Mouse (Mus musculus): ENCODE measurements around the gene Rae1. TPM values are rescaled to one million over a fixed set of nuclear protein-coding genes. Genes with fewer than 3 reads are reported as not detected.

Gene Rae1
- polyA plus RNA-seq, 1 experiment from 2014 or later, result 68.6 TPM

DNA sequence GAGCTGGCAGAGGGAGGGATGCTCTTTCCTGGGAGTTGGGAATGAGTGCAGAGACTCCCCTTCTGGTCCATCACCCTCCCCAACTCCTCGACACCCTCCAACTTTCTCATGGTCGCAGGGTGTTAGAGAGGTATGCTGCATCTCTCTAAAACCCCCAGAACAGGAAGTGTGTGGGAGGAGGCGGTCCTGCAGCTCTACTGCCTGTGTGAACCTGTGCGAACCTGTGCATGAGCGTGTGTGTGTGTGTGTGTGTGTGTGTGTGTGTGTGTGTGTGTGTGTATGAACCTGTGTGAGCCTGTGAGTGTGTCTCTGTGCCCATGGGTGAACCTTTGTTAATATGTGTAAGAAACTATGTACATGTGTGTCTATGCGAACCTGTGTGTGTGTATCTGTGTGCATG is 53.9 kb downstream of the Rae1 start:
- no peak overlapping the region for H3K4me2 ChIP-seq (replicated peaks; ENCODE audit: low read depth, low read length)
- H3K27ac ChIP-seq (ENCODE audit: low read length), result no peak overlapping the region
- ATAC-seq (no peak), DNase-seq (ENCODE audit: low spot score) (no peak)
- H3K27me3 ChIP-seq (replicated peaks; ENCODE audit: insufficient read depth, low read length), result no peaks in the 10 kb centered on the region
- H3K4me1 ChIP-seq (ENCODE audit: insufficient read depth, low read depth, low read length), result no peaks in the 10 kb centered on the region
- H3K4me3 ChIP-seq (ENCODE audit: low read depth, low read length), result no peak overlapping the region
- no peaks in the 10 kb centered on the region for H3K36me3 ChIP-seq (ENCODE audit: insufficient read depth, low read length)
- TF ChIP-seq EP300 (IDR thresholded peaks at IDR 0.05) (no peak), CTCF (IDR thresholded peaks at IDR 0.05) (no peak)
- no peaks in the 10 kb centered on the region for H3K9me3 ChIP-seq (ENCODE audit: low read length)
- no peak overlapping the region for H3K9ac ChIP-seq (replicated peaks; ENCODE audit: low read depth)
- 60% methylated on average over 6 of the region's 6 CpGs for WGBS

DNA sequence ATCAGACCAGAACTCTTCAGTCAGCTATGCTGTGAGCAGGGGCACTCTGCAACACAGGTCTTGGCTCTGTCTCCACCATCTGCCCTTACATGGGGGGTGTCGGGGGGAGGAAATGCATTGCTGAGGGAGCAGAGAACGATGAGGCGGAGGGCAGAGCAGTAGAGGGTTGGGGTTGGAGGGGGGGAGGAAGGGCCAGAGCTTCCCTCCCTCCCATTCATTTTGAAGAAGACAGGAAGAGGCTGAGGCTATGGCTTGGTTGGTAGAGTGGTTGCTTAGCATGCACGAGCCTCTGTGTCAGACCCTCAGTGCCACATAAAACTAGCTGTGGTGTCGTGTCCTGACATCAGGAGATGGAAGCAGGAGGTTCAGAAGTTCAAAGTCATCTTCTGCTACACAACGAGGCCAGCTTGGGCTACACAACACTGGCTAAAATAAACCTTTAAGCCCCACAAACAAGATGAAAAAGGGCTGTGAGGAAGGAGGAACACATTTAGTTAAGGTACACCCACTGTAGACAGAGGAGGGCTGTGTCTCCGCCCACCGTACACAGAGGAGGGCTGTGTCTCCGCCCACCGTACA is 56.5 kb downstream of the Rae1 start:
- DNase-seq (ENCODE audit: low spot score) (no peak), ATAC-seq (no peak)
- no peaks in the 10 kb centered on the region for H3K9me3 ChIP-seq (ENCODE audit: low read length)

DNA sequence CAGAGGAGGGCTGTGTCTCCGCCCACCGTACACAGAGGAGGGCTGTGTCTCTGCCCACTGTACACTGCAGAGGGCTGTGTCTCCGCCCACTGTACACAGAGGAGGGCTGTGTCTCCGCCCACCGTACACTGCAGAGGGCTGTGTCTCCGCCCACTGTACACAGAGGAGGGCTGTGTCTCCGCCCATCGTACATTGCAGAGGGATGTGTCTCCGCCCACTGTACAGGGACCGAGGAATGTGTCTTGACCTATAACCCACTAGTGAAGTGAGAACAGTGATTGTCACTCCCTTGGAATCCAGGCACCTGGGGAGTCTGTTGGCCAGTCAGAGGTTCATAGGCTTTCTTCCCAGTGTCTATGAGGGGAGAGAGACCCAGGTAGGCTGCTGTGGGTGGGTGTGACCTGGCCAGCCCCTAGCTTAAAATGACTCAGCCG is 57.0 kb downstream of the Rae1 start:
- Histone ChIP-seq H3K27me3 (replicated peaks; ENCODE audit: insufficient read depth, low read length) (no peaks in the 10 kb centered on the region), H3K4me2 (replicated peaks; ENCODE audit: low read depth, low read length) (no peak overlapping the region), H3K9ac (replicated peaks; ENCODE audit: low read depth) (no peak overlapping the region), H3K27ac (ENCODE audit: low read length) (no peak overlapping the region), H3K4me3 (ENCODE audit: low read depth, low read length) (no peak overlapping the region), H3K36me3 (ENCODE audit: insufficient read depth, low read length) (no peaks in the 10 kb centered on the region), H3K9me3 (ENCODE audit: low read length) (no peaks in the 10 kb centered on the region), H3K4me1 (ENCODE audit: insufficient read depth, low read depth, low read length) (0 out of 2 replicates have a peak, but pooled peaks cover 5% of the 10 kb centered on the region)
- no peak for TF ChIP-seq EP300 (IDR thresholded peaks at IDR 0.05)
- no peak for TF ChIP-seq CTCF (IDR thresholded peaks at IDR 0.05)
- ATAC-seq, result peak; percentile 75
- WGBS, result 63% methylated on average over 9 of the region's 11 CpGs
- DNase-seq (ENCODE audit: low spot score), result peak; percentile 50

More for the DNA sequence above, 56.5 kb downstream of the Rae1 start:
- WGBS, result 69% methylated on average over 10 of the region's 10 CpGs
- Histone ChIP-seq H3K9ac (replicated peaks; ENCODE audit: low read depth) (no peak overlapping the region), H3K4me1 (ENCODE audit: insufficient read depth, low read depth, low read length) (0 out of 2 replicates have a peak, but pooled peaks cover 5% of the 10 kb centered on the region), H3K4me2 (replicated peaks; ENCODE audit: low read depth, low read length) (no peak overlapping the region), H3K27me3 (replicated peaks; ENCODE audit: insufficient read depth, low read length) (no peaks in the 10 kb centered on the region), H3K36me3 (ENCODE audit: insufficient read depth, low read length) (no peaks in the 10 kb centered on the region), H3K4me3 (ENCODE audit: low read depth, low read length) (no peak overlapping the region), H3K27ac (ENCODE audit: low read length) (no peak overlapping the region)
- TF ChIP-seq EP300 (IDR thresholded peaks at IDR 0.05) (no peak), CTCF (IDR thresholded peaks at IDR 0.05) (no peak)

DNA sequence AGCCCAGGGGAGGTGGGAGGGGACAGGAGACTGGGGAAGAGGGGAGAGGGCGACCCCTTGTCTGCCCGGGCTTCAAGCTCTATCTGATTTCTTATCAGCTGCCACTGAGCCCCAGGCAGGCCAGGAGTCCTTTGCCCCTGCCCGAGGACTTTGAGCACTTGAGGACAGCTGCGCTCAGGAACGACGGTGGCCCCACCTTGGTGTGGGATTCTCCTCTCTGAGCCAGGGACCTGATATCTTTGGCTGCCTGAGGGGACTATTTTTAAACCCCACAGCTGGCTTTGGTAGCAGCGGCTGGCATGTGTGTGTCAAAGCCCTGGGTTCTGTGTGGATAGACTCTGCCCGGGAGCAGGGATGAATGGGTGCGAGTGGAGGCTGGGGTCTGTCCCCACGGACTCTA is 57.7 kb downstream of the Rae1 start:
- no peak for TF ChIP-seq EP300 (IDR thresholded peaks at IDR 0.05)
- TF ChIP-seq CTCF (IDR thresholded peaks at IDR 0.05), result no peak
- no peaks in the 10 kb centered on the region for H3K36me3 ChIP-seq (ENCODE audit: insufficient read depth, low read length)
- DNase-seq (ENCODE audit: low spot score) (no peak), ATAC-seq (no peak)
- no peaks in the 10 kb centered on the region for H3K27me3 ChIP-seq (replicated peaks; ENCODE audit: insufficient read depth, low read length)
- no peak overlapping the region for H3K27ac ChIP-seq (ENCODE audit: low read length)
- 0 out of 2 replicates have a peak, but pooled peaks cover 5% of the 10 kb centered on the region for H3K4me1 ChIP-seq (ENCODE audit: insufficient read depth, low read depth, low read length)
- 30% methylated on average over 10 of the region's 10 CpGs for WGBS
- H3K9ac ChIP-seq (replicated peaks; ENCODE audit: low read depth), result no peak overlapping the region
- no peak overlapping the region for H3K4me2 ChIP-seq (replicated peaks; ENCODE audit: low read depth, low read length)
- H3K4me3 ChIP-seq (ENCODE audit: low read depth, low read length), result no peak overlapping the region
- no peaks in the 10 kb centered on the region for H3K9me3 ChIP-seq (ENCODE audit: low read length)

DNA sequence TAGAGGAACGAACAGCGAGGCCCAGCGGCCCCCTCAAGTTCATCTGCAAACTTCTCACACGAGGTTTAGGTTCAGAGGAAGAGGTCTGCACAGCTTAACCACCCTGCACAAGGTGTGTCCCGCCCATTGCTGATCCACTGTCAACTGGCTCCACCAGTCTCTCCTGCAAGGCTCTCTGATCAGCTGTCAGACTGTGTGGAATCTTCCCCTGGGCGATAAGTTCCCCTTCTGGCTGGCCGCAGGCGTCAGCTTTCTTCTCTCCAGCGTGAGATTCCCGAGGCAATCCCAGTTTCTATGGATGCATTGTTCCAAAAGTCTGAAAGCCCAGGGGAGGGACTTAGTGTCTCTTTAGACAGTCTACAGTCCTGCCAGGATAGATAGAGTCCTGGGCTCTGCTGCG is 58.3 kb downstream of the Rae1 start:
- Histone ChIP-seq H3K27ac (ENCODE audit: low read length) (no peak overlapping the region), H3K27me3 (replicated peaks; ENCODE audit: insufficient read depth, low read length) (no peaks in the 10 kb centered on the region), H3K4me2 (replicated peaks; ENCODE audit: low read depth, low read length) (no peak overlapping the region), H3K36me3 (ENCODE audit: insufficient read depth, low read length) (no peaks in the 10 kb centered on the region), H3K9ac (replicated peaks; ENCODE audit: low read depth) (no peak overlapping the region), H3K4me1 (ENCODE audit: insufficient read depth, low read depth, low read length) (0 out of 2 replicates have a peak, but pooled peaks cover 5% of the 10 kb centered on the region), H3K9me3 (ENCODE audit: low read length) (no peaks in the 10 kb centered on the region), H3K4me3 (ENCODE audit: low read depth, low read length) (no peak overlapping the region)
- DNase-seq (ENCODE audit: low spot score), result no peak
- no peak for TF ChIP-seq CTCF (IDR thresholded peaks at IDR 0.05)
- no peak for TF ChIP-seq EP300 (IDR thresholded peaks at IDR 0.05)
- ATAC-seq, result no peak
- WGBS, result 43% methylated on average over 11 of the region's 11 CpGs

DNA sequence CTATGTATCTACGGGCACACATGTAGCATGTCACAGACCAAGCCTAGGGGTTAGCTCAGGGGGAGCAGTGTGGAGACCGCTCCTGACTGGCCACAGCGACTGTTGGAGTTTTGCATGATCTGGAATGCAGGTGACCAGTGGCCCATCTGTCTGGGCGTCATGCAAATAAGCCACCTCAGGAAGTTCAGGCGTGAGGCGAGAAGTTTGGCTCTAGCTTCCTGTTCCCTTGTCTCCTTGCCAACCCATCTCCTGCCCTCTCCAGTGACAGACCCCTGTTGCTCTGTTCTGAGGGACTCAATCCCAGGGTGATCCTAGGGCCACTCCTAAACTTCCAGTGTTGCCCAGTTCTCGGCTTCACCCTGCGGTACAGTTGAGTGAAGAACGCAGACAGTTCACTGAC is 60.5 kb downstream of the Rae1 start:
- H3K36me3 ChIP-seq (ENCODE audit: insufficient read depth, low read length), result no peaks in the 10 kb centered on the region
- TF ChIP-seq EP300 (IDR thresholded peaks at IDR 0.05) (no peak), CTCF (IDR thresholded peaks at IDR 0.05) (no peak)
- no peak overlapping the region for H3K9ac ChIP-seq (replicated peaks; ENCODE audit: low read depth)
- no peak overlapping the region for H3K27ac ChIP-seq (ENCODE audit: low read length)
- H3K4me2 ChIP-seq (replicated peaks; ENCODE audit: low read depth, low read length), result no peak overlapping the region
- 51% methylated on average over 9 of the region's 9 CpGs for WGBS
- ATAC-seq (no peak), DNase-seq (ENCODE audit: low spot score) (no peak)
- no peak overlapping the region for H3K4me3 ChIP-seq (ENCODE audit: low read depth, low read length)
- no peaks in the 10 kb centered on the region for H3K9me3 ChIP-seq (ENCODE audit: low read length)
- H3K27me3 ChIP-seq (replicated peaks; ENCODE audit: insufficient read depth, low read length), result no peaks in the 10 kb centered on the region
- 0 out of 2 replicates have a peak, but pooled peaks cover 5% of the 10 kb centered on the region for H3K4me1 ChIP-seq (ENCODE audit: insufficient read depth, low read depth, low read length)
